Mouse (Mus musculus) thymus, adult 2 months (tissue): ENCODE results near the gene Hdac4. TPM values are rescaled to one million over a fixed set of nuclear protein-coding genes. Genes with fewer than 3 reads are reported as not detected.

Experiments used
- DNase-seq: peaks from one replicate; pipeline ENCODE4 v3.0.0; 2021
- H3K27ac ChIP-seq: fragments of 200-500 bp; 2 replicates; pipeline ENCODE4 v1.5.1; 2012; ENCODE audit warnings: low read length, control low read depth; ENCODE audit not compliant: control insufficient read depth, insufficient read depth
- H3K27me3 ChIP-seq: fragments of 200-500 bp; 2 replicates; pipeline ENCODE4 v1.6.1; 2012; ENCODE audit warnings: mild to moderate bottlenecking, low read length, moderate library complexity, mixed read lengths; ENCODE audit not compliant: control insufficient read depth, insufficient read depth
- H3K36me3 ChIP-seq: fragments of 200-500 bp; 2 replicates; pipeline ENCODE4 v1.6.1; 2012; ENCODE audit warnings: mild to moderate bottlenecking, low read length, moderate library complexity; ENCODE audit not compliant: control insufficient read depth, insufficient read depth
- H3K4me1 ChIP-seq: fragments of 200-500 bp; replicated peaks from 2 replicates; pipeline ENCODE4 v1.6.1; 2012; ENCODE audit warnings: low read length; ENCODE audit not compliant: control insufficient read depth, insufficient read depth
- H3K4me3 ChIP-seq: fragments of 200-500 bp; 2 replicates; pipeline ENCODE4 v1.5.1; 2012; ENCODE audit warnings: mild to moderate bottlenecking, low read length, control low read depth, moderate library complexity; ENCODE audit not compliant: control insufficient read depth, insufficient read depth
- CTCF ChIP-seq: fragments of 200-500 bp; IDR thresholded peaks from 2 replicates; pipeline ENCODE4 v1.5.1; 2012; ENCODE audit warnings: mild to moderate bottlenecking, control low read depth, low read length, moderate library complexity, borderline replicate concordance; ENCODE audit not compliant: control insufficient read depth, poor library complexity, insufficient read depth; ENCODE audit errors: extremely low read depth
- POLR2A ChIP-seq: fragments of 200-500 bp; IDR thresholded peaks from 2 replicates; pipeline ENCODE4 v1.6.1; 2012; ENCODE audit warnings: mild to moderate bottlenecking, low read length, control low read depth, moderate library complexity; ENCODE audit not compliant: control insufficient read depth, poor library complexity, insufficient read depth; ENCODE audit errors: extremely low read depth
- WGBS: fragments of 180-500 bp; shearing (Covaris S2); methylation state at CpG from one replicate; pipeline ENCODE4 v1.1.7; 2018; 5-methylcytosine and 5-hydroxymethylcytosine counted together
- polyA plus RNA-seq: library from polyadenylated mRNA; depleted of rRNA; stranded (reverse); fragments of >200 nt; gene quantifications from 2 replicates; pipeline ENCODE4 v1.2.3, GENCODE M21; 2012

Hdac4 gene
- polyA plus RNA-seq, 1 experiment = 33.2 TPM

DNA sequence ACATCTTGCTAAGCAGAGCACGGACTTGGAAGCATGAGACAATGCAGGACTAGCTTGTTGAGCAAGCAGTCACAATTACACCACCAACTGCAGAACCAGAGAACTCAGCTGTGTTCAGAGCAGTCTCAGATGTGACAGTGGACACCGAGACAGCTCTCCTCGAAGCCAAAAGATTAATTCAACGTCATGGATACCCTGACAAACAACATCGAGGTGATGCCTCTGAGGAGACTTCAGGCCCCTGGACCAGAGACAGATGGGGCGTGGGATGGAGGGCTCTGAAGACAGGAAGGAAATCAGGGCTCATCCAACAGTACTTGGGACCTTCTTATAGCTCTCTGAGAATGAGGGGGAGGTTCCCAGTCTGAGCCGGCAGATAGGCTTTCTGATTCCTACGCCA is 314.6 kb downstream of the Hdac4 start:
- H3K36me3 ChIP-seq = no peaks in the 10 kb centered on the region
- TF ChIP-seq POLR2A = no peak
- no peak for TF ChIP-seq CTCF
- no peaks in the 10 kb centered on the region for H3K27me3 ChIP-seq
- 70% methylated on average over 8 of the region's 8 CpGs for WGBS
- no peak overlapping the region for H3K27ac ChIP-seq
- no peak overlapping the region for H3K4me3 ChIP-seq
- no peak for DNase-seq
- H3K4me1 ChIP-seq = no peaks in the 10 kb centered on the region

DNA sequence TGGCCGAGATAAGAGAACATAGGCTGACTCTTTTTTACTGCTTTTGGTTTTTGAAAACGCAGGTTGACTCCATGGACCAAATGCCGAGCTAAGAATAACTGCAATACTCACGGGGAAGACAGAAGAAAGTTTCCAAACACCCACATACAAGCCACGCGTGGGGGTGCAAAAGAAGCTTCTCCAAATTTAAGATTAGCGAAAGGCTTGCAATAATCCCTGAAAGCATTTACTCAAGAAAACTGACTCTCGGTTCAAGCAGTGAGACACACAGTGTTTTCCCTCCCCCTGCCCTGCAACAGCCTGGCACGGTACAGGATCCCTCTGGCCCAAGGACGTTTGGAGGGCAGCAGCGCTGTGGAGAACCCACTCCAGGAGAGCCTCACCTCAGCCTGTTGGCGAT is 315.3 kb downstream of the Hdac4 start:
- DNase-seq = no peak
- H3K36me3 ChIP-seq = no peaks in the 10 kb centered on the region
- TF ChIP-seq CTCF = no peak
- no peak for TF ChIP-seq POLR2A
- no peaks in the 10 kb centered on the region for H3K4me1 ChIP-seq
- H3K4me3 ChIP-seq = no peak overlapping the region
- no peaks in the 10 kb centered on the region for H3K27me3 ChIP-seq
- 89% methylated on average over 12 of the region's 12 CpGs for WGBS
- H3K27ac ChIP-seq = no peak overlapping the region
